18 mouse cellular contexts compared by ENCODE assay signal in the genomic region with DNA sequence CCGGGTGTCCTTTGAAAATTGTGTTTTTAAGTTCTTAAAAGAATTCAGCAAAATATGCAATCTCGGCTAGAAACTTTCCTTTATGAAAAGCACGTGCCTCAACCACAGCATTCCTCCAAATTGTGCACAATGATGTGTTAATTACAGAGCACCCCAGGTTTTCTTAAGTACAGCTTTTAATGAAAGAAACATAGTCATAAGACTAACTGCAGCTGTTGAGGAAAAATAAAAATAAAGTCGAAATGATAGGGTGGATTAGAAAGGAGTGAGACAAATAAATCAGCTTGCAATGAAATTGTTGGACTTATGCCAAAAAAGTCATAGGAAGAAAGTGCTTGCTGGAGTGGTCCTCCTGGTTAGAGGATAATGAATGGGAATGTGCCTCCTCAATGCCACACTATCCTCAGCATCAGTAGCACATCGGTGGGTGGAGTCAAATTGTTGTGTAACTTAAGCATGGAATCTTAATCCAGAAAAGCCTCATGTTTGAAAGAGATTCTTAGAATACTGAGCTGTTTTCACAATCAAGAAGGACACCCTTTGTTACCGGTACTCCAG.
"Had no signal": no experiment of that assay in that cellular context is flagged by ENCODE, and none has a peak within 500 bp of the region (broad histone marks: within the 10 kb centered on the region; RNA-seq: fewer than 3 reads in every experiment).

No protein-coding gene starts in this region.

- H3K9ac ChIP-seq: limb, embryonic 12.5 days; liver, embryonic 15.5 days had no signal

- ATAC-seq: intestine, embryonic 16.5 days; midbrain, embryonic 16.5 days had no signal

- H3K4me1 ChIP-seq: limb, embryonic 12.5 days; liver, embryonic 15.5 days; megakaryocyte, embryonic 14.5 days had no signal

- DNase-seq: kidney, adult 8-10 months; kidney, postnatal 10 days; kidney, postnatal 4 days; lung, adult 2 months; lung, postnatal 10 days; right cerebral cortex, adult 18-20 months; right cerebral cortex, postnatal 25 days; thymus, adult 2 months; thymus, postnatal 25 days had no signal

- H3K4me2 ChIP-seq: limb, embryonic 12.5 days; liver, embryonic 11.5 days; liver, embryonic 15.5 days; midbrain, embryonic 11.5 days had no signal

- H3K4me3 ChIP-seq: layer of hippocampus, adult 2 months; limb, embryonic 12.5 days; liver, embryonic 15.5 days; megakaryocyte, embryonic 14.5 days had no signal

- H3K27ac ChIP-seq: layer of hippocampus, adult 2 months; limb, embryonic 12.5 days; liver, embryonic 15.5 days; macrophage had no signal

- H3K36me3 ChIP-seq: limb, embryonic 12.5 days; liver, embryonic 15.5 days had no signal

- H3K9me3 ChIP-seq: limb, embryonic 12.5 days; liver, embryonic 15.5 days; megakaryocyte, embryonic 14.5 days had no signal

- H3K27me3 ChIP-seq: limb, embryonic 12.5 days; liver, embryonic 15.5 days; megakaryocyte, embryonic 14.5 days had no signal
